In genomic region chr16:85474552-85475071, GRCm38 (mm10) we compare ENCODE assay signal across 18 mouse cellular contexts.
DNase-seq lines count a peak whose midpoint lies in the region; ATAC-seq and TF ChIP-seq lines count a peak whose summit lies in the region.
"Had no signal": no experiment of that assay in that cellular context is flagged by ENCODE, and none has a peak within 500 bp of the region (broad histone marks: within the 10 kb centered on the region; RNA-seq: fewer than 3 reads in every experiment).

No protein-coding gene starts in this region.

- H3K9ac ChIP-seq in hindbrain, embryonic 11.5 days (ENCODE audit: low read depth, low read length): no peak overlapping the region
- no peak overlapping the region for H3K9ac ChIP-seq in hindbrain, embryonic 14.5 days
- no peak overlapping the region for H3K9ac ChIP-seq in neural tube, embryonic 13.5 days
- no peak overlapping the region for H3K9ac ChIP-seq in midbrain, postnatal 0 days (replicated peaks; ENCODE audit: low read length, poor library complexity, severe bottlenecking)
- H3K9ac ChIP-seq: heart, embryonic 12.5 days; limb, embryonic 12.5 days; liver, postnatal 0 days had no signal

- 89% methylated on average over 5 of the region's 5 CpGs for WGBS in hindbrain, embryonic 11.5 days
- 60% methylated on average over 5 of the region's 5 CpGs for WGBS in hindbrain, embryonic 14.5 days
- WGBS in neural tube, embryonic 13.5 days: 44% methylated on average over 5 of the region's 5 CpGs
- 48% methylated on average over 5 of the region's 5 CpGs for WGBS in midbrain, postnatal 0 days

- H3K4me3 ChIP-seq in hindbrain, embryonic 11.5 days (ENCODE audit: low read depth, low read length): no peak overlapping the region
- H3K4me3 ChIP-seq in hindbrain, embryonic 14.5 days (replicated peaks; ENCODE audit: low read length): no peak overlapping the region
- no peak overlapping the region for H3K4me3 ChIP-seq in neural tube, embryonic 13.5 days
- no peak overlapping the region for H3K4me3 ChIP-seq in midbrain, postnatal 0 days (ENCODE audit: low read depth, low read length)
- H3K4me3 ChIP-seq: heart, embryonic 12.5 days; limb, embryonic 12.5 days had no signal

- TF ChIP-seq CTCF in midbrain, postnatal 0 days (IDR thresholded peaks at IDR 0.05): no peak

- H3K27ac ChIP-seq in hindbrain, embryonic 11.5 days (ENCODE audit: low read depth, low read length): no peak overlapping the region
- H3K27ac ChIP-seq in hindbrain, embryonic 14.5 days: no peak overlapping the region
- H3K27ac ChIP-seq in neural tube, embryonic 13.5 days (replicated peaks): 0 out of 2 replicates have a peak overlapping the region, but pooled peaks have one; percentile 23
- peak overlapping the region; percentile 0; the same call in 1 of the 2 replicates for H3K27ac ChIP-seq in midbrain, postnatal 0 days (ENCODE audit: low read depth, low read length)
- H3K27ac ChIP-seq: kidney, postnatal 0 days; limb, embryonic 12.5 days had no signal

- H3K27me3 ChIP-seq in hindbrain, embryonic 11.5 days (ENCODE audit: control insufficient read depth, insufficient read depth, low read length): no peaks in the 10 kb centered on the region
- H3K27me3 ChIP-seq in hindbrain, embryonic 14.5 days (ENCODE audit: control insufficient read depth, insufficient read depth, low read length): no peaks in the 10 kb centered on the region
- H3K27me3 ChIP-seq in neural tube, embryonic 13.5 days: no peaks in the 10 kb centered on the region
- no peaks in the 10 kb centered on the region for H3K27me3 ChIP-seq in midbrain, postnatal 0 days (ENCODE audit: insufficient read depth, low read length)
- H3K27me3 ChIP-seq: heart, embryonic 12.5 days; limb, embryonic 12.5 days had no signal

- no peaks in the 10 kb centered on the region for H3K4me1 ChIP-seq in hindbrain, embryonic 11.5 days (replicated peaks; ENCODE audit: control insufficient read depth, insufficient read depth, low read length)
- no peaks in the 10 kb centered on the region for H3K4me1 ChIP-seq in hindbrain, embryonic 14.5 days (replicated peaks; ENCODE audit: control insufficient read depth, insufficient read depth, low read length)
- H3K4me1 ChIP-seq in neural tube, embryonic 13.5 days (replicated peaks): peaks cover 7% of the 10 kb centered on the region; the same call in 1 of the 2 replicates
- H3K4me1 ChIP-seq in midbrain, postnatal 0 days (ENCODE audit: insufficient read depth, low read length): no peaks in the 10 kb centered on the region
- H3K4me1 ChIP-seq: heart, embryonic 12.5 days had no signal

- ATAC-seq in hindbrain, embryonic 11.5 days (ENCODE audit: low FRiP score): 0 out of 2 replicates have a peak, but pooled peaks have one; percentile 22
- ATAC-seq in hindbrain, embryonic 14.5 days (ENCODE audit: low FRiP score): no peak
- ATAC-seq in neural tube, embryonic 13.5 days (ENCODE audit: low read depth): no peak
- ATAC-seq in midbrain, postnatal 0 days (ENCODE audit: low FRiP score): peak; percentile 31; the same call in 1 of the 2 replicates
- ATAC-seq: inflammation-experienced regulatory T-cells, adult 6 months; liver, postnatal 0 days had no signal

- H3K36me3 ChIP-seq in hindbrain, embryonic 11.5 days (ENCODE audit: control insufficient read depth, insufficient read depth, low read length): no peaks in the 10 kb centered on the region
- H3K36me3 ChIP-seq in hindbrain, embryonic 14.5 days (replicated peaks; ENCODE audit: control insufficient read depth, insufficient read depth): no peaks in the 10 kb centered on the region
- no peaks in the 10 kb centered on the region for H3K36me3 ChIP-seq in neural tube, embryonic 13.5 days
- H3K36me3 ChIP-seq in midbrain, postnatal 0 days (ENCODE audit: insufficient read depth, low read length): no peaks in the 10 kb centered on the region
- H3K36me3 ChIP-seq: heart, embryonic 12.5 days; limb, embryonic 12.5 days had no signal

- H3K4me2 ChIP-seq in hindbrain, embryonic 11.5 days (replicated peaks; ENCODE audit: low read depth, low read length): no peak overlapping the region
- no peak overlapping the region for H3K4me2 ChIP-seq in hindbrain, embryonic 14.5 days (replicated peaks)
- no peak overlapping the region for H3K4me2 ChIP-seq in neural tube, embryonic 13.5 days
- H3K4me2 ChIP-seq in midbrain, postnatal 0 days (ENCODE audit: low read depth, low read length, poor library complexity, severe bottlenecking): no peak overlapping the region
- H3K4me2 ChIP-seq: heart, embryonic 12.5 days; limb, embryonic 12.5 days; liver, embryonic 11.5 days had no signal

- no peak for DNase-seq in hindbrain, embryonic 11.5 days (ENCODE audit: low spot score)
- no peak for DNase-seq in hindbrain, embryonic 14.5 days (ENCODE audit: low spot score)
- no peak for DNase-seq in neural tube, embryonic 10.5 days (ENCODE audit: extremely low spot score, low spot score)
- DNase-seq in mesoderm, embryonic 11.5 days (ENCODE audit: low read depth, low spot score): peak; percentile 26
- DNase-seq in midbrain, postnatal 0 days (ENCODE audit: low spot score): peak; percentile 13
- no peak for DNase-seq in lung, postnatal 10 days
- DNase-seq: adrenal gland, adult 8-10 months; cerebellum, adult 2 months; heart, postnatal 10 days; kidney, adult 18-20 months; liver, postnatal 0 days; lung, postnatal 14 days had no signal

- no peaks in the 10 kb centered on the region for H3K9me3 ChIP-seq in hindbrain, embryonic 11.5 days (ENCODE audit: control insufficient read depth, low read length)
- no peaks in the 10 kb centered on the region for H3K9me3 ChIP-seq in hindbrain, embryonic 14.5 days (ENCODE audit: control insufficient read depth, low read length)
- no peaks in the 10 kb centered on the region for H3K9me3 ChIP-seq in neural tube, embryonic 13.5 days
- H3K9me3 ChIP-seq in midbrain, postnatal 0 days (ENCODE audit: low read length): no peaks in the 10 kb centered on the region
- H3K9me3 ChIP-seq: heart, embryonic 12.5 days; limb, embryonic 12.5 days had no signal

Comparison
In these comparisons a context has a peak if more than half of its experiments do, and no peak if none do; other contexts are left out.
1. ATAC-seq: peak in hindbrain, embryonic 11.5 days (single experiment) and midbrain, postnatal 0 days (single experiment); none in hindbrain, embryonic 14.5 days (single experiment) and neural tube, embryonic 13.5 days (single experiment).
2. DNase-seq: peak in mesoderm, embryonic 11.5 days (single experiment) and midbrain, postnatal 0 days (single experiment); none in hindbrain, embryonic 11.5 days (single experiment), hindbrain, embryonic 14.5 days (single experiment), neural tube, embryonic 10.5 days (single experiment) and lung, postnatal 10 days (single experiment).
3. H3K27ac ChIP-seq: peak in neural tube, embryonic 13.5 days (single experiment) and midbrain, postnatal 0 days (single experiment); none in hindbrain, embryonic 11.5 days (single experiment) and hindbrain, embryonic 14.5 days (single experiment).